Mouse (Mus musculus) liver, embryonic 14.5 days (tissue): ENCODE results near the gene Cacnb2.

Experiments used
- CTCF ChIP-seq: IDR thresholded peaks from 2 replicates; pipeline ENCODE4 v1.5.1; 2016; ENCODE audit warnings: antibody characterized with exemption, low read depth, control low read depth
- EP300 ChIP-seq: IDR thresholded peaks from 2 replicates; pipeline ENCODE4 v1.6.1; 2016; ENCODE audit warnings: antibody characterized with exemption, low read depth

DNA sequence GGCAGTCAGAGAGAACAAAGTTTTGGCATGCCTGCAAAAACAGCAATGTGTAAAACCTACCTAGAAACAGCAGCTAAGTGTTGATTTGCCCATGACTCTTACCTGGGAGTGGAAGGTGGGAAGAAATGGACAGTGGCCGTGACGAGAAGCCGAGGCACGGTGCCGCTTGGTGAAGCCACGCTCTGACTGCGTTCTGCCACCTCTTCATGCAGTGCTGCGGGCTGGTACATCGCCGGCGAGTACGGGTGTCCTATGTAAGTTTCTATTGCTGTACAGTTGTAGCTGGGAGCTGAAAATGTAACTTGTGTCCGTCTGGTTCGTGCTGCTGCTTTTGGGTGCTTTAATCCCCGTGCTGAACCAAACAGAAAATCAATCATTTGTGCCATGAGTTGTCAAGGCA, 136.6 kb downstream of the Cacnb2 start:
- no peak for TF ChIP-seq CTCF
- TF ChIP-seq EP300, result no peak
